Mouse (Mus musculus) liver (tissue): ENCODE measurements around the gene Fbxo10.
"Not testable (repeated sequence)": the region's sequence is repeated elsewhere in the genome, so short reads cannot be mapped to it uniquely, and the experiment has no call there.

Experiments used
- DNase-seq: peaks from one replicate; pipeline ENCODE4 v3.0.0-alpha.2; 2020; ENCODE audit warnings: mixed read lengths

Gene Fbxo10

GRCm38 (mm10) chr4:45047286-45047887 lies 37.0 kb downstream of the Fbxo10 start:
- DNase-seq, result no peak

DNA sequence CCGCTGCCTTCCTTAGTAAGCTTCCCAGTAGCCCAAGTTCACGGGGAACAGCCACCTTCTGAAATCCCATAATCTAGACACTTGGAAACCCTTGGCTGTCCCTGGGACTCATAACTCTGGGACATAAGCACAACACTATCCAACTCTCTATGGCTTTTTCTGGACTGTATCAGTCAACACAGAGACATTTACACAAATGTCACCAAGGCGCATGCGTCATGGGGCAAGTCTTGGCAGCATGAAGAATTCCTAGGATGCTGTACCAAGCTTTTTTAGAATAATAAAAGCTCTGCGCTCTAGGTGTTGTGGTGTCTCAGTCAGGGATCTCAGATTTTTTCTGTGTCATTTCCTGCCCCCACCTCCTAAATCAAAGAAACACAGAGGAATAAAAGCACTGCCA lies 37.7 kb downstream of the Fbxo10 start:
- DNase-seq, result no peak

DNA sequence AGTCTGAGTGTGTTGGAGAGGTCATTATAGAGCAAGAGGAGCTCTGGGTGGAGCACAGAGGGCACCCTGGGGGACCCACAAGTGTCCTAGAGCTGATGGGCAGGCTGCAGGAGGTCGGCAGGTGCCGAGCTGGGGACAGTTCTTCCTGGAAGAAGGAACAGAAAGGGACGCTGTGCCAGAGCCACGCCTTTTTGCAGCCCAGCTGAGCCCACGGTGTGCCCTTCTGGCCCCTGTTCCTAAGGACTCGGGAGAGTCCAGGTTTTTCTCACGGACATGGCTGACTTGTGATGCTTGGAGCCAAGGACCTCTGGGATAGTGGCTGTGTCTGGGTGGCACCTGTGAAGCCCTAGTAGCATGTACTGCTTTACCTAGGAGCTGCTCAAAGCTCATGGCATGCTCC lies 43.6 kb downstream of the Fbxo10 start:
- no peak for DNase-seq

GRCm38 (mm10) chr4:45039546-45039945 lies 44.9 kb downstream of the Fbxo10 start:
- not testable (repeated sequence) for DNase-seq

GRCm38 (mm10) chr4:45038879-45039278 lies 45.5 kb downstream of the Fbxo10 start:
- DNase-seq, result not testable (repeated sequence)

DNA sequence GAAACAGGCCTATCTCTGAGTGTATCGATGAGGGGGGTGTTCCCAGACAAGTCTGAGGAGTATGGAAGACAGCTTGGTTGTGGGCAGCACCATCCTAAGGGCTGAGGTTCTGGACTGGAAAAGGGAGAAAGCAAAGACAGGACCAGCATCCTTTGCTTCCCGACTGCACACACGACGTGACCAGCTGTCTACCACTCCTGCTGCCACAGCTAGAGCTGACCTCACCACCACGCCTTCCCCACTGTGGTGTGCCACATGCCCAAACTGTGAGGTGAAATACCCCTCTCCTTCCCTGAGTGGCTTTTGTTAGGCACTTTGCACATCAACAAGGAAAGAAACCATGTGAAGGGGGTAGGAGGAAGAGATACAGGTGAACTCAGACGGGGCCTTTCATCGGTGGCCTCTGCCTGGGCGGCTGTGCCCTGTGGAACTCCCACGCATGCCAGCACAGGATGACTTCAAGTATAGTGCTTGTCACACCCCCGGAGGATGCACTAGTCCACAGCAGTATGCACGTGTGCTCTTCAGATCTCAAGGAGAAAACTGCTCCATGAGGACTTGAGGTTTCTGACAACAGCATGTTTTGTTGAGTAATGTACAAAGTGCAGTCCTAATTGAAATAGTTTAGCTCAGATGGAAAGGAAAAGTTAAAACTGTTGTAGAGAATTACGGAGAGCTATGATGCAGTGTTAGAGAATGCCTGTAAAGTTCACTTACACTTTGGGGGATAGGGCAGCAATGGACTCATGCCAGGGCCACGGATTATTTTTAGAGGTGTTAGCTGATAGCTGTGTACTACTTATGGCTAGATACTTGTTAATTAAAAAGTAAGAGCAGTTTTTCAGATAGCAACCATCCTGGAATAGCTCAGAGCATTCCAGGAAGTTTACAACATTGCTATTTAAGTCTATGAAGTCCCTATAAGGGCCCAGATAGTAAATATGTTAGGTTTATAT lies 46.7 kb downstream of the Fbxo10 start:
- DNase-seq, result no peak

DNA sequence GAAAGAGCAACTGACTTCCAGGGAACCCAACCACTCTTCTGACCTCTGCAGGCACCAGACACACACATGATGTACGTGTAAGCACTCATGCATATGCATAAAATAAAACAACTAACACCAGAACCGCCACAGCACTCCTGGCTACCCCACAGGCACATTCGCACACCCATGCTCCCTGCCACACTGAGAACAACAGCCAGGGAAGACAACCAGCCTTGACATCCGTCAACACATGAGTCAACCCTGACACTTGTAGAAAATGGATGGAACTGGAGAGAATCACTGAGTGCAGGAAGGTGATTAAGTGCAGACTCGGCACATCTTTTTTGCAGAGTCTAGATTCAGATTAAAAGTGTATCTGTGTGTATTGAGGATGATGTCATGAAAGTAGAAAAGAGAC lies 47.8 kb downstream of the Fbxo10 start:
- DNase-seq, result no peak

DNA sequence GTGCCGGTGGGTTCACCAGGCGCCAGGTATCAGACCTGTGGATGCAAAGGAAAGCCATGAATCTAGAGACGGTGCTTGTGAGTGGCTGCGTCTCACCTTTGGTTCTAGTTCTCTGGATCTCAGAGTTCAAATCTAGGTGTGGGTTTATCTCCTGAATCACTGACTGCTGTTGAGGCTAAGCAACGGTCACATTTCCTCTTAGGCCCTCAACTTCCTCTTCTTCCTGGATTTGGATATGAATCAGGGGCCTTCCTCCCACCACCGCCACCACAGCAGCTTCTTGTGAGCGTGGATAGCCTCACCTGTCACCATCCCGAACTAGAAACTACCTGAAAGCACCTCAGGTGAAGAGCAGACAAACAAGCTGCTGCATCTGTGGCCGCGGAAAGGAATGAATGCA lies 48.4 kb downstream of the Fbxo10 start:
- DNase-seq, result no peak

GRCm38 (mm10) chr4:45034693-45035628 lies 49.4 kb downstream of the Fbxo10 start:
- DNase-seq, result no peak

GRCm38 (mm10) chr4:45032586-45032985 lies 51.8 kb downstream of the Fbxo10 start:
- no peak for DNase-seq

DNA sequence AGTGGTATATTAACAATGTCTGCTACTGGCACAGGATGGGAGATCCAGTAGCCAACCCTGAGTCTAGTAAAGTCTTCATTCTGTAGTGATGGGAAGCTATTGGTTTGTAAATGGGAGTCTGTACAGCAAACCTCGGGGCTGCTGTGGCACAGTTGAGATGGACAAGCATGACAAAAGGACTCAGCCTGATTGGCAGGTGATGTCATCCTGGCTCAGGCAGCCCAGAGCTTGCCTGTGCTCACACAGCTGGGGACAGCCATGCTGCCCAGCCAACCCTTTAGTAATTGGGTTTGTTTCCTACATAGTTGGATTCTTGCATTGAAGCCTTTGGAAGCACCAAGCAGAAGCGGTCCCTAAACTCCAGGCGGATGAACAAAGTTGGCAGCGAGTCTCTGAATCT lies 57.9 kb downstream of the Fbxo10 start:
- no peak for DNase-seq

DNA sequence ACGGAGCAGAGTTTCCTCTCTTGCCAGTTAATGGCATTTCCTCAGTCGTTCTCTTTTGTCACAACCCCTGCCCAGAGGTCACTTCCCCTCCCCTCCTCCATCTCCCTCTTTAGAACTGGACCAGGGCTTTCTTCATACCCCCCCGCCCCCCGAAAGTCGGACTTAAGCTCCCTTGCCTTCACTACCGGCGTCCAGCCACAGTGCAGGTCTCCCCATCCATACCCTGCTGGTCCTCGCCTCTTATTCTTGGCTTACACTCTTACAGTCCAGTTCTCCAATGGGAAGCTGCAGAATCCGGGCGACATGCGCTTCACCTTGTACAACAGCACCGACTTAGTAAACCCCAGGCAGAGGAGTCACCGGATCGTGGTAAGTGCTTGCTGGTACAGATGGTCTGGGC lies 65.4 kb downstream of the Fbxo10 start:
- no peak for DNase-seq

GRCm38 (mm10) chr4:45018452-45018980 lies 65.9 kb downstream of the Fbxo10 start, which contains the start of gene Polr1e:
Gene Polr1e, plus strand, starts transcription at chr4:45018583.
- DNase-seq, result peak; percentile 98

DNA sequence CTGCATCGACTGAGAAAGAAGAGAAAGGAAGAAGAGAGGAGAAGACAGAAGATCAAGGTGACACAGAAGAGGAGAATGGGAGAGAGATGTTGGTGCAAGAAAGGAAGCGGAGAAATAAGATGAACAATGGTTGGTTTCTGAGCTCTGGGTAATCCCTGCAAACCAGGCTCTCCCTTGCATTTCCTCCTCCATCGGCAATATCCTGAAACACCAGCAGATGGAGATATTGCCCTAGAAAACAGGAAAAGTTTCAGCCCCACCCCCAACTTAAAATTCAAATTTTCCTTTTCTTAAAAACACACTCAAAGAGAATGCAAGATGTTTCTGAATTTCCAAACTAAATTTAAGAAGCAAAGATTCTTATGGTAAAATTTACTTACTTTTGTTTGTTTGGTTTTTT lies 68.8 kb downstream of the Fbxo10 start:
- peak; percentile 41 for DNase-seq

DNA sequence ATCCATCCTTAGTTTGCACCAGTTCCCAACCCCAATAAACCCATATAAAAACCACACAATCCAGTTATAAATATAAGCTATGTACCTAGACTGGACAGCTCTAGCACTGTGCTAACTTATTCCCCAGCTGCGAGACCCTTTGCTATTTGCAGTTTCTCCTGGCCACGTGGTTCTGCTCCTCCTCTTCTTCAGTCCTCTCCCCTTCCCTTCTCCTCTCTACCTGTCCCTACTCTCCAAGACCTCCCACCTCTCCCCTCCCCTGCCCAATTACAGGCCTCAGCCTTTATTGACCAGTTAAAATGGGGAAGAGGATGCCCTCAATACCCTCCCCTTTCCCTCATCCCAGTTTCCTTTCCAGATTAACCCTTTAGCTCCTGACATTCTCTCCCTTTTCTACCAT lies 70.9 kb downstream of the Fbxo10 start:
- DNase-seq, result no peak

- DNase-seq, result peak; percentile 56
Observed at GRCm38 (mm10) chr4:45013031-45013431, 71.4 kb downstream of the Fbxo10 start.

DNA sequence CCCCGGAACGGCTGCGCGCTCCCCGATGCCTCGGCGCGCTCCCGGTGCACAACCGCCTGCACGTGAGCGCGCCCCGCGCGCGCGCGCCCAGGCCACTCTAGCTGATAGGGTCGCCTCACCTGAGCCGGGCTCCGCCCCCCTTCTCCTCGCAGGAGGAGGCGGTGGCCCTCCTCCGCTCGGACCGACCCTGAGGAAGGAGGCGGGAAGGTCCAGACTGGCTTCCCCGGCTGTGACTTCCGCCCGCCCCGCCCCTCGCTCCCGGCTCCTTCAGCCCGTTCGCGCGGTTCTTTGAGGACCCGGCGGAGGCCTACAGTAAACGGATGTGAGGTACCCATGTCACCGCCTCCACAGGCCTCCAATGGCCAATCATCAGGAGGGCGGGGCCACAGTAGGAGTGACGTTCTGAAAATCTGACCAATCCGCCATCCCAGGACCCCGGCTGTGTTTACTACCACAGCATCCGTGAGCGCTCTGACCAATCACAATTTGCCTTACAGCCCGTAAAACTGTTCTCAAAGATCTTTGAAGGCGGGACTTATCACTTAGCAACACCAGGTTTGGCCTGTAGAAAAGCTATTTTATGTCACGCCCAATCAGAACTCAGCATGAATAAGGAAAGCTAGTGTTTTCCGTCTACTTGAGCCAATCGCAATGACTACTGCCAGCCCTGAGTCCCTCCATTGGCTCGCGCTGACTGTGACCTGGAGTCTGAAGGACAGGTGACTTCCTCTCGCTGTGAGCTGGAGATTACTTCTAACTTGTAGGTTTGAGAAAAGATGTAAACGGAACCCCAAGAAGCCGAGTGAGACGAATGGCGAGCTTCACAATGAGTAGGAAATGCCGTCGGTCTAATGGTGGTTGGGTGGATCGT lies 72.1 kb downstream of the Fbxo10 start, which contains the start of gene Zbtb5:
Gene Zbtb5, minus strand, starts transcription at position 308 of the 871 bp plus-strand sequence.
- DNase-seq, result peak; percentile 99

- DNase-seq, result peak; percentile 83
Observed at GRCm38 (mm10) chr4:45011581-45012104, 72.8 kb downstream of the Fbxo10 start.

GRCm38 (mm10) chr4:45010806-45011415 lies 73.5 kb downstream of the Fbxo10 start:
- no peak for DNase-seq

- DNase-seq, result no peak
Observed at GRCm38 (mm10) chr4:45005452-45005851, 79.0 kb downstream of the Fbxo10 start.

- no peak for DNase-seq
Observed at GRCm38 (mm10) chr4:45000001-45000400, 84.4 kb downstream of the Fbxo10 start.
